Mouse (Mus musculus) adrenal gland, postnatal 25 days (tissue): ENCODE results near the gene Gm45713. TPM values are rescaled to one million over a fixed set of nuclear protein-coding genes. Genes with fewer than 3 reads are reported as not detected.

Experiments used
- microRNA-seq, 2 experiments: library from miRNA; unstranded; fragments of <30 nt; microRNA quantifications; one replicate each; pipeline ENCODE4 v1.2.0; 2021
- total RNA-seq: library from RNA; stranded (reverse); gene quantifications from 2 replicates; pipeline ENCODE4 v1.2.3, GENCODE M21; 2021

The Gm45713 gene
- total RNA-seq, 1 experiment from 2014 or later = not detected

Small RNA genes within 50 kb of the gene (microRNA-seq; reads per million reads assigned to microRNA genes)
- gene Mir150 (289 to 671 reads per million in 2 experiments), gene Mir5121 (32.9 to 51.2 reads per million in 2 experiments), gene Mir7055 (0 reads per million in 2 experiments)

Other genes starting within 250 kb of the Gm45713 start
- gene Med25, start 243.5 kb downstream of the Gm45713 start, total RNA-seq = 93.7 and 103 TPM in 2 replicates
- 37.4 and 37.8 TPM in 2 replicates for gene Fuz, start 240.2 kb downstream of the Gm45713 start, total RNA-seq
- 83.7 and 115 TPM in 2 replicates for gene Ap2a1, start 206.7 kb downstream of the Gm45713 start, total RNA-seq
- not detected in 2 replicates for gene Tsks, start 193.0 kb downstream of the Gm45713 start, total RNA-seq
- 13.3 and 16.5 TPM in 2 replicates for gene Cpt1c, start 161.4 kb downstream of the Gm45713 start, total RNA-seq
- 177 and 221 TPM in 2 replicates for gene Prmt1, start 149.7 kb downstream of the Gm45713 start, total RNA-seq
- gene Irf3, start 138.6 kb downstream of the Gm45713 start, total RNA-seq = 138 and 151 TPM in 2 replicates
- 18.7 and 24.4 TPM in 2 replicates for gene Bcl2l12, start 137.5 kb downstream of the Gm45713 start, total RNA-seq
- 86.4 and 99.4 TPM in 2 replicates for gene Scaf1, start 119.9 kb downstream of the Gm45713 start, total RNA-seq
- gene Rras, start 118.3 kb downstream of the Gm45713 start, total RNA-seq = 94.0 and 102 TPM in 2 replicates
- gene Prr12, start 83.3 kb downstream of the Gm45713 start, total RNA-seq = 71.1 and 78.5 TPM in 2 replicates
- 46.5 and 67.2 TPM in 2 replicates for gene Nosip, start 73.8 kb downstream of the Gm45713 start, total RNA-seq
- gene Prrg2, start 73.6 kb downstream of the Gm45713 start, total RNA-seq = 19.2 and 21.4 TPM in 2 replicates
- 27.7 and 33.5 TPM in 2 replicates for gene Rcn3, start 44.0 kb downstream of the Gm45713 start, total RNA-seq
- 88.4 and 96.1 TPM in 2 replicates for gene Fcgrt, start 32.4 kb downstream of the Gm45713 start, total RNA-seq
- 1,211 and 1,259 TPM in 2 replicates for gene Rps11, start 11.8 kb downstream of the Gm45713 start, total RNA-seq
- 1,469 and 1,540 TPM in 2 replicates for gene Rpl13a, start 7.5 kb downstream of the Gm45713 start, total RNA-seq
- 29.1 and 32.1 TPM in 2 replicates for gene Flt3l, start 201 bp upstream of the Gm45713 start, total RNA-seq
- gene Pih1d1, start 18.1 kb upstream of the Gm45713 start, total RNA-seq = 61.7 and 74.3 TPM in 2 replicates
- 79.2 and 106 TPM in 2 replicates for gene Aldh16a1, start 18.4 kb upstream of the Gm45713 start, total RNA-seq
- 0.15 and 0.33 TPM in 2 replicates for gene Slc17a7, start 27.7 kb upstream of the Gm45713 start, total RNA-seq
- gene Gfy, start 43.3 kb upstream of the Gm45713 start, total RNA-seq = not detected in 2 replicates
- not detected in 2 replicates for gene Pth2, start 44.8 kb upstream of the Gm45713 start, total RNA-seq
- gene Ccdc155, start 68.7 kb upstream of the Gm45713 start, total RNA-seq = 0.12 TPM in 1 of 2 replicates, not detected in the other
- not detected in 2 replicates for gene Dkkl1, start 75.9 kb upstream of the Gm45713 start, total RNA-seq
- 15.0 and 15.3 TPM in 2 replicates for gene Tead2, start 79.5 kb upstream of the Gm45713 start, total RNA-seq
- gene Cd37, start 102.9 kb upstream of the Gm45713 start, total RNA-seq = 2.7 TPM in 2 replicates
- not detected in 2 replicates for gene Slc6a16, start 104.9 kb upstream of the Gm45713 start, total RNA-seq
- gene Slc6a21, start 141.3 kb upstream of the Gm45713 start, total RNA-seq = not detected in 2 replicates
- 9.3 and 14.2 TPM in 2 replicates for gene Trpm4, start 197.5 kb upstream of the Gm45713 start, total RNA-seq
- gene Hrc, start 199.1 kb upstream of the Gm45713 start, total RNA-seq = 0.18 TPM in 1 of 2 replicates, not detected in the other
- gene Ppfia3, start 230.8 kb upstream of the Gm45713 start, total RNA-seq = 1.9 and 2.9 TPM in 2 replicates
- gene Lin7b, start 234.4 kb upstream of the Gm45713 start, total RNA-seq = 8.7 TPM in 1 of 2 replicates, not detected in the other